12 mouse cellular contexts compared by ENCODE assay signal in the genomic region with DNA sequence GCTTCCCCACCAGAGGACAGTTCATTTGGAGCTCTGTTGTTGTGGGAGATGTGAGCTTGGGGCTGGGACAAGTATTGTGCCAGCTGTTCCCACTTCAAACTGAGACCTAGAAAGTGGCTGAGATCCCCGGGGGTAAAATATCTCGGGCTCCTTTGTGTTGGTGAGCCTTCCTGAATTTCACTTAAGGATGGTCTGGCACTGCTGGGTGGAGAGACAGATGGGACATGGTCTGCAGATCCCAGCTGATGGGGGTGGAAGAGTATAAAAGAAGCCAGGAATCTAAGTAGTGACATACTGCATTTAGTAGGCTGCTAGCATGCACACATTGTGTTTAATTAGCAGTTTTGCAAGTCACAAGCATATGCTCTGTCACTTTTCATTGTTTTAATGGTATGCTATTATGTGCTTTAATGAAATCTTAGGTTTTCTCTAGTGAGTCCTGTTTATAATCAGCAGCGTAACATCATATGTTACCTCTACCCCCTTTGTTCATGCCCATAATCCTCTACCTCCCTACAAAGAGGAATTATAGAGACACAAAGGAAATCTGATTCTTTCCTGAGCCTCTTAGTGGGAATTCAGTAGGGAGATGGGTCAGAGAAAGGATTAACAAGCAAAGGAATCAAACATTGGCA. TPM values are rescaled to one million over a fixed set of nuclear protein-coding genes. Genes with fewer than 3 reads are reported as not detected.
DNase-seq lines count a peak whose midpoint lies in the region; ATAC-seq and TF ChIP-seq lines count a peak whose summit lies in the region.
"Had no signal": no experiment of that assay in that cellular context is flagged by ENCODE, and none has a peak within 500 bp of the region (broad histone marks: within the 10 kb centered on the region; RNA-seq: fewer than 3 reads in every experiment).

No protein-coding gene starts in this region.

- no peak overlapping the region for H3K4me2 ChIP-seq in forebrain, embryonic 11.5 days (ENCODE audit: low read depth, low read length, severe bottlenecking)
- no peak overlapping the region for H3K4me2 ChIP-seq in midbrain, embryonic 13.5 days (replicated peaks)
- H3K4me2 ChIP-seq: limb, embryonic 15.5 days had no signal

- intact Hi-C loops in heart, postnatal 14 days (cut with DNase I) = no loop called here

- H3K36me3 ChIP-seq in forebrain, embryonic 11.5 days (ENCODE audit: control insufficient read depth, insufficient read depth, low read length) = no peaks in the 10 kb centered on the region
- no peaks in the 10 kb centered on the region for H3K36me3 ChIP-seq in midbrain, embryonic 13.5 days
- H3K36me3 ChIP-seq in thymus, adult 2 months (ENCODE audit: control insufficient read depth, insufficient read depth, low read length) = no peaks in the 10 kb centered on the region
- H3K36me3 ChIP-seq: limb, embryonic 15.5 days had no signal

- ATAC-seq in forebrain, embryonic 11.5 days (replicated peaks; ENCODE audit: low FRiP score) = peak; percentile 63
- ATAC-seq in midbrain, embryonic 13.5 days = peak; percentile 66
- no peak for ATAC-seq in erythroblast, adult 5-6 weeks (replicated peaks; ENCODE audit: low FRiP score, poor library complexity, severe bottlenecking)
- no peak for ATAC-seq in cerebellum, adult (ENCODE audit: insufficient number of reproducible peaks, low FRiP score, low TSS enrichment)

- TF ChIP-seq POLR2A in thymus, adult 2 months (IDR thresholded peaks at IDR 0.05; ENCODE audit: control insufficient read depth, extremely low read depth, insufficient read depth, low read length, poor library complexity) = no peak

- no peaks in the 10 kb centered on the region for H3K27me3 ChIP-seq in forebrain, embryonic 11.5 days (ENCODE audit: control insufficient read depth, insufficient read depth, low read length)
- H3K27me3 ChIP-seq in midbrain, embryonic 13.5 days = no peaks in the 10 kb centered on the region
- H3K27me3 ChIP-seq in thymus, adult 2 months (ENCODE audit: control insufficient read depth, insufficient read depth, low read length) = no peaks in the 10 kb centered on the region
- H3K27me3 ChIP-seq: CH12.LX; limb, embryonic 15.5 days had no signal

- no peak overlapping the region for H3K9ac ChIP-seq in forebrain, embryonic 11.5 days (ENCODE audit: low read length)
- no peak overlapping the region for H3K9ac ChIP-seq in midbrain, embryonic 13.5 days (replicated peaks)
- H3K9ac ChIP-seq: limb, embryonic 15.5 days had no signal

- no peak overlapping the region for H3K4me3 ChIP-seq in forebrain, embryonic 11.5 days (ENCODE audit: low read depth, low read length)
- H3K4me3 ChIP-seq in layer of hippocampus, adult 2 months = no peak overlapping the region
- no peak overlapping the region for H3K4me3 ChIP-seq in midbrain, embryonic 13.5 days (replicated peaks)
- no peak overlapping the region for H3K4me3 ChIP-seq in thymus, adult 2 months (ENCODE audit: control insufficient read depth, insufficient read depth, low read length)
- H3K4me3 ChIP-seq: limb, embryonic 15.5 days had no signal

- TF ChIP-seq CTCF in layer of hippocampus, adult 2 months (conservative IDR thresholded peaks at IDR 0.05) = no peak
- no peak for TF ChIP-seq CTCF in thymus, adult 2 months (IDR thresholded peaks at IDR 0.05; ENCODE audit: borderline replicate concordance, control insufficient read depth, extremely low read depth, insufficient read depth, low read length, poor library complexity)

- no peaks in the 10 kb centered on the region for H3K9me3 ChIP-seq in forebrain, embryonic 11.5 days (ENCODE audit: control insufficient read depth, low read length)
- H3K9me3 ChIP-seq in midbrain, embryonic 13.5 days = no peaks in the 10 kb centered on the region
- H3K9me3 ChIP-seq: limb, embryonic 15.5 days had no signal

- peak; percentile 87 for DNase-seq in brain, adult 2 months (ENCODE audit: low read depth, low spot score)
- DNase-seq in forebrain, embryonic 11.5 days (ENCODE audit: low spot score) = no peak
- DNase-seq in layer of hippocampus, adult 2 months (ENCODE audit: low spot score in 2 of 2) = peak; percentile 44 to 81
- DNase-seq in heart, postnatal 14 days = no peak
- DNase-seq in thymus, adult 2 months = no peak
- DNase-seq: cerebellum, adult 8-10 months; gastrocnemius, postnatal 14 days had no signal

- H3K4me1 ChIP-seq in forebrain, embryonic 11.5 days (replicated peaks; ENCODE audit: control insufficient read depth, insufficient read depth, low read length) = no peaks in the 10 kb centered on the region
- H3K4me1 ChIP-seq in midbrain, embryonic 13.5 days (replicated peaks) = no peaks in the 10 kb centered on the region
- no peaks in the 10 kb centered on the region for H3K4me1 ChIP-seq in thymus, adult 2 months (replicated peaks; ENCODE audit: control insufficient read depth, insufficient read depth, low read length)
- H3K4me1 ChIP-seq: limb, embryonic 15.5 days had no signal

- 25% methylated on average over 3 of the region's 3 CpGs for WGBS in forebrain, embryonic 11.5 days
- 23% methylated on average over 3 of the region's 3 CpGs for WGBS in midbrain, embryonic 13.5 days
- WGBS in thymus, adult 2 months = 69% methylated on average over 3 of the region's 3 CpGs

- H3K27ac ChIP-seq in forebrain, embryonic 11.5 days (ENCODE audit: low read depth, low read length) = peak overlapping the region; percentile 2; the same call in 1 of the 2 replicates
- H3K27ac ChIP-seq in layer of hippocampus, adult 2 months = no peak overlapping the region
- no peak overlapping the region for H3K27ac ChIP-seq in midbrain, embryonic 13.5 days
- H3K27ac ChIP-seq in thymus, adult 2 months (ENCODE audit: control insufficient read depth, insufficient read depth, low read length) = no peak overlapping the region
- H3K27ac ChIP-seq: limb, embryonic 15.5 days had no signal

RNA-seq across cellular contexts. Expression of gene Reg3g, which starts 8.4 kb away (rescaled TPM):
- polyA plus RNA-seq in forebrain, embryonic 11.5 days (2014; fragmentation: Nextera tagmentation; extraction: Ambion mirVana) = not detected in 2 replicates
- not detected for total RNA-seq in layer of hippocampus, adult 2 months (2021)
- polyA plus RNA-seq in midbrain, embryonic 13.5 days (2015; fragmentation: Nextera tagmentation; extraction: Ambion mirVana) = not detected in 2 replicates
- not detected in 2 replicates for total RNA-seq in erythroblast, adult 5-6 weeks (2015; ENCODE audit: low replicate concordance)
- total RNA-seq in erythroblast, adult 5-6 weeks (2017; ENCODE audit: low replicate concordance) = not detected in 2 replicates
- 1 to 10 TPM in 1 of 2 experiments, not detected in 1; 5.5 TPM for total RNA-seq in heart, postnatal 14 days (2021)
- polyA plus RNA-seq in thymus, adult 2 months (2012; rRNA removed) = 44.0 and 64.5 TPM in 2 replicates
- total RNA-seq: CH12.LX; gastrocnemius, postnatal 14 days had no signal
- polyA plus RNA-seq: limb, embryonic 15.5 days had no signal

RNA-seq across cellular contexts. Expression of gene Reg1, which starts 37.8 kb away (rescaled TPM):
- not detected in 2 replicates for polyA plus RNA-seq in forebrain, embryonic 11.5 days (2014; fragmentation: Nextera tagmentation; extraction: Ambion mirVana)
- not detected for total RNA-seq in layer of hippocampus, adult 2 months (2021)
- not detected in 2 replicates for polyA plus RNA-seq in midbrain, embryonic 13.5 days (2015; fragmentation: Nextera tagmentation; extraction: Ambion mirVana)
- total RNA-seq in erythroblast, adult 5-6 weeks (2015; ENCODE audit: low replicate concordance) = not detected in 2 replicates
- not detected in 2 replicates for total RNA-seq in erythroblast, adult 5-6 weeks (2017; ENCODE audit: low replicate concordance)
- not detected for total RNA-seq in heart, postnatal 14 days (2021)
- polyA plus RNA-seq in thymus, adult 2 months (2012; rRNA removed) = 1.3 and 4.2 TPM in 2 replicates
- total RNA-seq: CH12.LX; gastrocnemius, postnatal 14 days had no signal
- polyA plus RNA-seq: limb, embryonic 15.5 days had no signal

Comparison
In these comparisons a context has a peak if more than half of its experiments do, and no peak if none do; other contexts are left out.
1. DNase-seq: peak in brain, adult 2 months (single experiment) and layer of hippocampus, adult 2 months (2 of 2); none in forebrain, embryonic 11.5 days (single experiment), heart, postnatal 14 days (0 of 2) and thymus, adult 2 months (single experiment).
2. ATAC-seq: peak in forebrain, embryonic 11.5 days (single experiment) and midbrain, embryonic 13.5 days (single experiment); none in erythroblast, adult 5-6 weeks (single experiment) and cerebellum, adult (single experiment).